Mouse (Mus musculus) adrenal gland, postnatal 10 days (tissue): ENCODE data around the gene Stk38l. TPM values are rescaled to one million over a fixed set of nuclear protein-coding genes. Genes with fewer than 3 reads are reported as not detected.
"Not testable (repeated sequence)": the region's sequence is repeated elsewhere in the genome, so short reads cannot be mapped to it uniquely, and the experiment has no call there.

Experiments used
- DNase-seq: peaks from one replicate; pipeline ENCODE4 v3.0.0; 2021; ENCODE audit warnings: mixed read lengths
- total RNA-seq, 2 experiments: library from RNA; stranded (reverse); gene quantifications; 2 replicates each; pipeline ENCODE4 v1.2.3; 2021

Gene Stk38l
- total RNA-seq, 2 experiments from 2014 or later: 13.3 to 17.6 TPM

DNA sequence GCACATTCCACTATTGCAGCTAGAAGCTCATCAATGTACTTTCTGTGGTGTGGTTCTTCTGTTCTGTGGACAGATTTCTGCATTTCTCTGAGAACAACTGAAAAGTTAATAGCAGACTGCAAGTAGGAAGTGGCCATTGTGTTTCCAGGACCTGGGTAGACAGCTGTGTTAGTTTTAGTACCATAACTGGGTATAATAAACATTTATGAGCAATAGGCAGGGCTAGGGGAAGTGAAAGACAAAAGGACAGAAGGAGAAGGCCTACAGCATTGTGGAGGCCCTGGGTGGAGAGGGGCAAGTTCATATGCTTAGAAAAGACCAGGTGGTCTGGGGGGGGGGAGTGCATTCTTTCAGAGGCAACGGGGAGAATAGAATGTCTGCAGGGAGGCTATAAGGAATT is 8.8 kb downstream of the Stk38l start:
- DNase-seq: no peak

DNA sequence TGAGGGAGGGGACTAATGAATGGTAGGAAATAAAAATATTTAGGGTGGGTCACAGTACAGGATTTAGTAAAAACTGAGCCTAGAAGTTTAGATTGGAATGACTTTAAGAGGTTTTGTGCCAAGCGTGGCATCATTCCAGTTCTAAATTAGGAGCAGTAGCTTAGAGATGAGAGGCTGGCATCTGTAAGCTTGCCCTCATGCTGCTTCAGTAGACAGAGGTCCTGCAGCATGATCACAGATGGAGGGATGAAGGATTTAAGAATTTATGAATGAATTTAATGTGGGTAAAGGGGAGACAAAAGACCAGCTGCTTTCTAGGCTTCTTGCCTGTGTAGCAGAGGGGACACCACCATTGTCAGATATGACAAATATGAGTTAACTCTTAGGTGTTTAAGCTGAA is 14.1 kb downstream of the Stk38l start:
- peak; percentile 49 for DNase-seq

DNA sequence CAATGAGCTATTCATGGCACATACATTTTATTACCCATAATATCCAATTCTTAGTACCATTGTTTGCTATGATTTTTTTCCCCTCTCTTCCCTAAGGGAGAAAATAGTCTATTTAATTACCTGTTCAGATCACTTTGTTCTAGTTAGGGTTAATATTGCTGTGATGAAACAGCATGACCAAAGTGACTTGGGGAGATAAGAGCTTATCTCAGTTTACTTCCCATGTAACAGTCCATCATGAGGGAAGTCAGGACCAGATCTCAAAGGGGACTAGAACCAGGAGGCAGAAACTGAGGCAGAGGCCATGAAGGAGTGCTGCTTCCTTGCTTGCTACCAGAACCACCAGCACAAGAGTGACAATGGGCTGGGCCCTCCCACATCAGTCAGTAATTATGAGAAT is 15.9 kb downstream of the Stk38l start:
- no peak for DNase-seq

DNA sequence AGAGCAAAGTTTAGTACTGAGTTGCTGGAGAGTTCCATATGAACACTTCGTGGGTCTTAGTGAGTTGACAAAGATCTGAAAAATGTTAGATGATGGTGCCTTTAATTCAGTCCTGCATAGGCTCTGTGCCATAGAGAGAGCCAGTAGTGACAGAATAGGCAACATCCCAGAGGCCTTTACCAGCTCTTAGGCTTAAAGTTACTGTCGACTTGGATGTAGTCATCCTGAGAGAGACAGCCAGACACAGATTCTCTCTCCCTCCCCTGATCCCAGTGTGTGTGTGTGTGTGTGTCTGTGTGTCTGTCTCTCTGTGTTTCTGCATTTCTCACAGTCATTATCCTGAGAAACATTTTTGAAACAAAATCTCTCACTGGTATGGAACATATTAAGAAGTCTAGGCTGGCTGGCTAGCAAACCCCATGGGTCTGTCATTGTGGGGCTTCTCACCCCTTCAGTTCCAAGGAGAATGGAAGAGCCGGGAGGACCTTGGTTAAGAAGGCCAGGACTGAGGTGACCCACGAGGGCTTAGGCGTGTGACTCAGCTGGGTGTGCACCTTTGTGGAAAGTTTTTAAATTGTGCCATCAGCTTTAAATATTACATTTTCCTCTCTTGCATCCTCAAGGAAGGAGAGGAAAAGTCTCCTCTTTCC is 17.3 kb downstream of the Stk38l start:
- DNase-seq: no peak

DNA sequence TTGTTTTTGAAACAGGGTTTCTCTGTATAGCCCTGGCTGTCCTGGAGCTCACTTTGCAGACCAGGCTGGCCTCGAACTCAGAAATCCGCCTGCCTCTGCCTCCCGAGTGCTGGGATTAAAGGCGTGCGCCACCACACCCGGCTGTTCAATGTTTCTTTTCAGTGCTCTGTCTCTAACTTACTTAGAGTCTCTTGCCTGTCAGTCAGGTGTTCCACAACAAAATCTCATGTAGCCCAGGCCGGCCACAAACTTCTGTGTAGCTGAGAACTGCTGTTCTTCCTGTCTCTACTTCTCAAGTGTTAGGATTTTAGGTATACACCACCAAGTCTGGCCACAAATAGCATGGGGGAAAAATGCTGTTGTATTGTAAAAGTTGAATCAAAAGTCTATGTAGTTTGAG is 19.5 kb downstream of the Stk38l start:
- not testable (repeated sequence) for DNase-seq

DNA sequence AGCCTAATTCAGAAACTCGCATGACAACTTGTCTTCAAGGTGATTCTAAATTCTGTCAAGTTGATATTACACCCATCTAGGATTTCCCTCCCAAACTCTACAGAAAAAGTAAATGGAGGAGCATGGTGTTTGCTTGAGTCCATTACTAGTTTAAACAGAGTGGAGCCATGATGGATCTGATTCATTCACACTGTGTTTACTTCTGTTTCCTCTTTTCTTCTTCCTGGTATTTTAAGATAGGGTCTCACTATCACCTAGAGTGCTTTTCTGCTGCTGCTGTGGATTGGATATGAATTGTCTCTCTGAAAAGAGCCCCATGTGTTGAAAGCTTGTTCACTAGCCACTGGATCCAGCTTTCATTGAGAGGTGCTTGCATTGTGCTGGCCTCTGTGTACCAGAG is 20.4 kb downstream of the Stk38l start:
- no peak for DNase-seq

DNA sequence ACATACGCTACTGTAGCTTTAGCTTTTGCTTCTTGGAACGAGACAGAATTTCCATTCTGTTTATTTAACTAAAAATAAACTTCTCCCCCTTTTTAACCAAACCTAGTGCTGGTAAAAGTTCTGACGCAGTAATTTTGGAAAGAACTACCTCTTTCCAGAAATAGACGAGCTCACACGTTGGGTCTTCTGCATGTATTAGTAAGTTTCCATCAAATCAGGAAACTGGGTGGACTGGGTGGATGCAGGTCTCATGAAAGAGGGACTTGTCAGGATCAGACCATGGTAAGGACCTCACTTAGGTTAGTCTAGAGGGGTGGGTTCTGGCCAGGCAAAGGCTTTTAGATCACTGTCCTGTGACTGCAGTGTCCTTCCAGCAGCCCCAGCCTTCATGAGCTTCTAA is 21.8 kb downstream of the Stk38l start:
- DNase-seq: no peak

DNA sequence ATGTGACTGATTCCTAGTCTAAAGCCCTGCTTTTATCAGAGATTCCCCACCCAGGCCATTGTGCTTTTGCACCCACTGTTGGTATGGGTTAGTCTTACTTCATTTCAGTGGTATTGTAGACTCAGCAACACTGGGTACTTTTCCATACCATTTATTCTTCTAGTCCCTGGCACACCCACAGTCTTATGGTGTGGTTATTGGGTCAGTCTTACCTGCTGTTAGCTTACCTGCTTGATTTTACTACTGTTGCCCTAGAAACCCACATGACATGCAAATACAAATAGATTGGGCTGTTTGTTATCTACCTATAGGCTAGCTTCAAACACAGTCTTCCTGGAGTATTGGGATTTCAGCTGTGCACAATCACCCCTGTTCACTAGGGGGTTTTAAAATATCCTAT is 22.3 kb downstream of the Stk38l start:
- DNase-seq: no peak

DNA sequence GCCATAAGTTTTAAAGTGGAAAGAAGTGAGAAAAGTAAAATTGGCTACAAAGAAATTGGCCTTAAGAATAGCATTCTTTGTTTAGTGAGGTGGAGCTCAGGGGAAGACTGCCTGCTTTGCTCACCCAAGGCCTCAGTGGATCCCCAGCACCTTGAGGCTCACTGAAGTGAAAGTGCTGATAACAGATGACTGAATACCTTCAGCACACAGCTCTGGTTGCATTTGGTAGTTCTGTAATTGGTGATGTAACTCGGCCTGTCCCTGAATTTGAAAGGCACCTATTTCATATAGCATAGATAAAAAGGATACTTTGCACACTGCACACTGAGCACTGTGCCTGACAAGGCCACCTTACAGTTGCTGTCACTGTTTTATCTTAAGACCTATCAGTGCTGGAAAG is 23.5 kb downstream of the Stk38l start:
- DNase-seq: no peak

DNA sequence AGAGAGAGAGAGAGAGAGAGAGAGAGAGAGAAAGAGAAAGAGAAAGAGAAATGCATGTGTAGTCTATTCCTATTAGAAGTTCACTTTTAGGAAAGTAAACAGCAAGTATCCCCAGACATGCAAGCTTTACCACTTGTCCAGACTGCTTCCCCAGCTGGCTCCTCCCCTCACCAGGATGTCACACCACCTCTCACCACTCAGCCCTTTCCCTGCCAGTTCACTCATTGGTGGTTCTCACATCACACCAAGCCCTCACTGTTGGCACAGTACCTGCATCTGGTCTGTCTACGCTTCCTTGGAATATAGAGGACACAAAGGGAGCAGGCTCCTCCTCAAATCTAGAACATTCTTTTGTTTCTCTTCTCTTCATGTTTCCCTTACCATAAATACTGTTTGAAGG is 26.9 kb downstream of the Stk38l start:
- DNase-seq: peak; percentile 17

DNA sequence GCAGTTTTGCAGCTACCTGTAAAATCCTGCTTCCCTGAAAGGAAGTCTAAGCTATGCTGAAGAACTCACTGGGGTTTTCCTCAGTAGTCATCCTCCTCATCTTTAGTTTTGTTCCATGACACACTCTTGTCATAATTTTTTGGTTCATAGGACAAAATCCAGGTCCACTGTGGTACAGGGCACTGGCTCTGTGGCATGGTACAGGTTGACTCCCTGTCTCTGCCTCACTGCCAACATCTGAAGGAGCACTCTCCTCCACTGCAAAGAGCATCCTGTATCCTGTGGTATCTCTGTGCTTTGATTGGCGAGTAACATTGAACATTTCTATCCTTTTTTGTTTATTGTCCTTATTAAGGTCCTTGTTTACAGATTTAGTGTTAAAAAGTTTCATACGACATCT is 27.4 kb downstream of the Stk38l start:
- DNase-seq: no peak

DNA sequence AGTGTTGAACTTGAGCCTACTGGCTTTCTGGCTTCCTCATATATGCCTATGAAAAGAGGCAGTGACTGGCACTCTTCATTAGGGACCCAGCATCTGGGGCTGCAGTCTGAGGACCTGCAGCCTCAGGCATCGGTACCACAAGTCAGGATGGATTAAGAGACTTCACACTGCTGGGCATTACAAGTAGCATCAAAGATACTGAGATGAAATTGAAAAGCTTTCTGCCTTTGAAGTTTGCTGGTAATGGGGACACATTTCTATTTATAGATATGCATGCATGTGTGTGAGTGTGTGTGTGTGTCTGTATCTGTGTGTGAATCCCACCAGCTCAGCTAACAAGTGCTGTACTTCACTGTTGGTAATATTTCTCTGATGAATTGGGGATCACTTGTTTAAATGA is 27.8 kb downstream of the Stk38l start:
- DNase-seq: no peak

DNA sequence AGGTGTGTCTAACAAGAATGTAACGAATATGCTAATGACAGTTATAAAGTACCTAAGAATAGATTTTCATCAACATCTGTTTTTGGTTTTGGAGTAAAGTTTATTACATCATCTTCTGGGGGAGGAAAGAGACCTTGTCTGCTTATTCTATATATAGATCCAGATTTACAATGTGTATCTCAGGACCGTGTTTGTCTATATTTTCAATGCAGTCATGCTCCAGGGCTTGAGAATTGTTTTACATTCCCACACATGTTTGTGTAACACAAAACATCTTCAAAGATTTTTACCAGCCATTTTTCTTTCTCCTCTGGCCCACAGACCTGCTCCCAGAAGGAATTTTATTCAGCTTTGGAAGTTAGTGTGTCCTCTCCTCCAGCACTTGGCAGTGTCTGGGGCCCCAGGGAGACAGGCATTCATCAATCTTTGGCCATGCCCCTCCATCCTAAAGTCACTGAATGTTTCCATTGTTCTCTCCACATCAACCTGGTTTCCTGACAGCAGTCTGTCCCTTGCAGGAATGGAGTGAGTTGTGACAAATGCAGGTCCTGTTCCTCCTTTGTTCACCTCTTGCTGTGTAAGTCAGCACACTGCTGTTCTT is 28.9 kb downstream of the Stk38l start:
- DNase-seq: no peak

DNA sequence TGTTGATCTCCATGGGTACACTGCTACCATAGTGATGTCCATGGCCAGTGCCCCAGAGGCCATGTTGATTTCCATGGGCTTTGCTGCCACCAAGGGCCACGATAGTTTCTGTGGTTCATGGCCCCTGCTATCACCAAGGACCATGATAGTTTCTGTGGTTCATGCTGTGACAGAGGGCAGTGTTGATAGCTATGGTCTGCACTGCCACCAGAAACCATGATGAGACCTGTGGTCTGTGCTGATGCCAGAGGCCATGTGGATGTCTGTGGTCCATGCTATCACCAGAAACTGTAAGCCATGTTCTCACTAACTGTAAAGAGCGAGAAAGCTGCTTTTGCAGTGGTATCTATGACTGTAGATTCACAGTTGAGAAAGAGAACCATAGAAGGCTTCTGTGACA is 30.3 kb downstream of the Stk38l start:
- DNase-seq: no peak

DNA sequence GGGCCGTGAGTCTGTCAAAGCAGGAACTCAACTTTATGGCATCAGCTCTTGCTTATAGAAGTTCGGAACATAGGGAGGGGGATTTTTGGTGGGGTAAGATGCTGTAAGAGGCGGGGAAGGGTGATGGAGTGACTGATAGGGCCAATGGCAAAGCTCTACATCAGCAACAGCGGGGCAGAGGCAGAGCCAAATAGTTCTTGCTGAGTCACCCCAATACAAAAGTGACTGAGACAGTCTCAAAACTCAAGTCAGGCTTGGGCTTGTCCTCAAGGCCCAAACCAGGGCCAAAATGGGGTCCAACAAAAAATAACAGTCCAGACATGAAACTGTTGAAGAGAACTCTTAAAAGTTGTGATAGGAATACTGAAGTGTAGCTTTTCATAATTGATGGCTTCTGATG is 30.9 kb downstream of the Stk38l start:
- DNase-seq: no peak

DNA sequence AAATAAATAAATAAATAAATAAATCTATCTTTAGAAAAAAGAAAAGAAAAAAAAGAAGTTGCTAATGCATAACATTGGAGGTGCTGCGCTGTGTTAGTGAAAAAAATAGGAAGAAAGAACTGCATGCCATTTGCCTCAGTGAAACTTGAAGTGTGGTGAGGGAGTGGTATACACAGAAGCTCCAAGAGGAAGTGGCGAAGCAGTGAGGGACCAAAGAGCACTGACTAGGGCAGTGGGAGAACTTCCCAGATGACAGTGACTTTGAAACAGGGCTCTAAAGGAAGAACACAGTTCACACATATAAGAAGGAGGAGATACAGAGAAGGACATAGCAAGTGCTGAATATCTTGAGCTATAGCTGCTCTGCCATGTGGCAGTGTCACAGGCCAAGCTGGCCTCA is 34.2 kb downstream of the Stk38l start:
- no peak for DNase-seq

DNA sequence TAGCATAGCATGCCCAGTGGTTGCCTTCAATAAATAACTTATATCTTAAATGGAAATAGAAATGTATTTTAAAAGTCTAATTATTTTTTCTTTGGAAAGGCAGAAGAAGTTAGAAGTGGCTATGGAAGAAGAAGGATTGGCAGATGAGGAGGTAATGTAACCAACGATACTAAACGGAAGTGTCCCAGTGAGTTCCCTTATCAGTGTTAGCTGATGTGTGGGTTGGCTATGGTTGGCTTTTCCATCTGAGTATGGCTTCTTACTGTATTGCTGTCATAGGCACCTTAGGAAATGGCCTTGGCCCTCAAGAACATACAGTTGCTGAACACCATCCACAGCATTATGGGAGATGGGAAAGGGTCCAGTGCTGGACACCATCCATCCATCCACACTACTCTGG is 35.2 kb downstream of the Stk38l start:
- DNase-seq: no peak

DNA sequence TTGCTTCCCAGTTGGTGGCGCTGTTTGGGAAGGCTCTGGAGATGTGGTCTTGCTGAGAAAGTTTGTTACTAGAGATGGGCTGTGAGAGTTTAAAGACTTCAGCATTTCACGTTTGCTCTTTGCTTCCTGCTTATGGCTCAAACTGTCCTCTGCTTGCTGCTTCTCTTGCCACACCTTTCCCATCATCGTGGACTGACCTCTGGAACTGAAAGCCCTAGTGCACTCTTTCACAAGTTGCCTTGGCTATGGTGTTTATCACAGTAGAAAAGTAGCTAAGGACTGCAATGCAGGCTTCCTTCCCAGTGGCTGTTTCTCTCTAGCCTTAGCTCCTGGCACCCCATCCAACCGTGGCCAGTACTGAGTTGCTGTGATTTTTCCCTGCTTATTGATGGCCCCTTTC is 35.9 kb downstream of the Stk38l start:
- DNase-seq: no peak

DNA sequence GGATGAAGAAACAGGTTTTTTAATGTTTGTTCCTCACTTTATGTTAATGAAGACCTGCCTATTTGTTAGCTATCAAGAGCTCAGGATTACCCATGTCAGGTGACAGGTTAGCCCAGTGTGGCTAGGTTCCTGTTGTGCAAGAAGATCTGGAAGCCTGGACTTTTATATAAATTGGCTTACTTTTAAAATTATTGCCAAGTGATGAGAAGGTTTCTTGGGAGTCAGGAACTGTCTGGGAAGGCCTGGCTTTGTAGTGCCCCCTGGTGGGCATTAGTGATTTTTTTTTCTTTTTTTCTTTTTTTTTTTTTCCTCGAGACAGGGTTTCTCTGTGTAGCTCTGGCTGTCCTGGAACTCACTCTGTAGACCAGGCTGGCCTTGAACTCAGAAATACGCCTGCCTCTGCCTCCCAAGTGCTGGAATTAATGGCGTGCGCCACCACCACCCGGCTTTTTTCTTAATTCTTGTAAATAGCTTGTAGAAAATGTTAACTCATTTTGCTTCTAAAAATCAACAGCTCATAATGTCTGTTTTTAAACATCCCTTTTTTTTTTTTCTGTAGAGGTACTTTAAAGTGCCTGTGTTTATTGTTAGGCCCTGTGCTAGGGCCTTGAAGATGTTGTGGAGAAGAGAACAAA is 37.6 kb downstream of the Stk38l start:
- peak; percentile 17 for DNase-seq

DNA sequence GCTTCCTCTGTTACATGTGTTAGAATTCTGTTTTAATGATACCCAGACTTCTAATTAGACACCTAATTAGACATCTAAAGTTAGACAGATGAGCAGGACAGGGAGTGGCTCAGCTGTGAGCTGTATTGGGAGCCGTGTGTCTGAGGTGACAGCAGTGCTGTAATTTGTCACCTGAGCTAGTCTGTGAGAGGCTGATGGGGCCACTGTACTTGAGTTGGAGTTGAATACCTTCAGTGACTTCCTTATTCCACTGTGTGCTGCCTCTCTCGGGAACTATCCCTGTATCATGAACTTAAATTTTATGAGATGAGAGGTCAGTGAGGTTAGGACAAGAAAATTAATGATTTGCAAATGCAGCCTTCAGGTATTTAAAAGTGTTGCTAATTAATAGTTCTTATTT is 39.8 kb downstream of the Stk38l start:
- no peak for DNase-seq

DNA sequence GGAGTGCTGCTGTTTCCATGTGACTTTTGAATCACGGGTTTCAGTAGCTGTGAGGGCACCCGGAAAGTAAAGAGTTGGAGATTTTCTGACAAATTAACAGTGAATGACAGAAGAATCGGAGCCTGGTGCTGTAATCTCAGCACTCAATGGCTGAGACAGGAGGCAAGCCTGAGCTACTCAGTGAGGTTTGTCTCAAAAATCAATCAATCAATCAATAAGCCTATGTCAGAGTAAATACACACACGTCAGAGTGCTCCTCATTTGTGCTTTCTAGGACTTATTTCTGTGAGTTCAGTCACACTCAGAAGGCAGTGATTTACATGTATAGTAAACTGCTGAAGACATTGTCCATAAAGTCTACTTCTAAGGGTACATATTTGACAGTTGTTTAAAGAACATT is 40.5 kb downstream of the Stk38l start:
- DNase-seq: no peak

DNA sequence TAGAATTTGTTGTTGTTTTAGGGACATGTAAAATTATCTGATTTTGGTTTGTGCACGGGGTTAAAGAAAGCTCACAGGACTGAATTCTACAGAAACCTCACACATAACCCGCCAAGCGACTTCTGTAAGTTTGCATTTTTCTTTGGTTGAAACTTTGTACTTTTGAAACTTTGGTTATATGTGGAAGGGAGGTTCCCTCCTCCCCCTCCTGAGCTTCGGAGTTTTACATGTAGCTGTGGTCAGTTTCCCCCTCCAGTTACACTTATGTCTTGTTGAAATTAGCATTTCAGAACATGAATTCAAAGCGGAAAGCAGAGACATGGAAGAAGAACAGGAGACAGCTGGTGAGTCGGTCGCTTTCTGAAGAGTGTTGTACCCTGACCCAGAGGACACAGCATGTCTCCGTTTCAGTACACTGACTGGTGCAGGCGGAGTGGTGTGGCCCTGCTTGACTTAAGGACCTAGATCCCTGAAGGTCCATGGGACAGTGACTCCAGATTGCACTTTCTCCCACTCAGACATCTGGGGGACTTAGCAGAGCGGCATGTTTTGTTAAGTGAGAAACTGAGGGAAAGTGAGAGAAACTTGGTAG is 44.1 kb downstream of the Stk38l start:
- DNase-seq: no peak

DNA sequence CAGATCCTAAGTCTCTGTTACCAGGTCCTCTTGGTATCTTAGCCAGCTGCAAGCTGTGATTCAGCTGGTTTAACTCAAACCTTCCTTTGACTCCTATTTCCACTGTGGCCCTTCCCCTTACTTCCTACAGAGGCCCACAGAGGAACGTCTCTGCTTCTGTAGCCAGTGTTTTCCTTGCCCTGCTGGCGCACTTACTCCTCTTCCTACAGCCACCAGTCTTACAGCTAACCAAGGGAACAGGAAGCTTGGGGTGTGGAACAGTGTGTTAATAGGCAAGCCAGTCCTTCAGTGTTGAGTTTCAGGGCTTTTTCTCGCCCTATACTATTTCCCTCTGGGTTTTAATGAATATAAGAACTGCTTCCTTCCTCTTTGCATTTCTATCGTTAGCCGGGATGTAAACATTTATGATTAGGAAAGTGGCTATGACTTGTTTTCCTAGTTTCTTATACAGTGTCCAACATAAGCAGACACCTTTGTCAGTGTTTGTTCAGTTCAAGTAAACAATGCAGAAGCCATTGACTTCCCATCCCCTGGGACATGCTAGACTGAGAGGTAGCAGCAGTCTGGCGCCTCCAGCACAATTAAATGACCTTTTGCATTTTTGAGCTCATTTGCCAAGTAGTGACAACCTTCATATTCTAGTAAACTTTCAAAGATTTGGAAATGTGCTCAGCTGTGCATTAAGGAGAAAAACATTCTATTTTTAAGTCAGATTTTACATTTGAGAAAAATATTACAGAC is 45.4 kb downstream of the Stk38l start:
- DNase-seq: no peak
